Mouse (Mus musculus) olfactory bulb, adult 2 months (tissue): Measurements from ENCODE around the gene Engase. TPM values are rescaled to one million over a fixed set of nuclear protein-coding genes. Genes with fewer than 3 reads are reported as not detected.

ENCODE experiments used
- H3K27ac ChIP-seq: fragments of 200-500 bp; 2 replicates; pipeline ENCODE4 v1.5.1; 2012; ENCODE audit warnings: low read depth, low read length; ENCODE audit not compliant: insufficient read depth
- H3K4me1 ChIP-seq: fragments of 200-500 bp; 2 replicates; pipeline ENCODE4 v1.6.1; 2012; ENCODE audit warnings: low read length; ENCODE audit not compliant: control insufficient read depth, insufficient read depth
- H3K4me3 ChIP-seq: fragments of 200-500 bp; 2 replicates; pipeline ENCODE4 v1.5.1; 2012; ENCODE audit warnings: mild to moderate bottlenecking, low read depth, low read length, moderate library complexity; ENCODE audit not compliant: insufficient read depth
- CTCF ChIP-seq: fragments of 200-500 bp; IDR thresholded peaks from 2 replicates; pipeline ENCODE4 v1.5.1; 2012; ENCODE audit warnings: low read depth, mild to moderate bottlenecking, low read length, moderate library complexity; ENCODE audit not compliant: insufficient read depth
- POLR2A ChIP-seq: fragments of 200-500 bp; IDR thresholded peaks from 2 replicates; pipeline ENCODE4 v1.6.1; 2012; ENCODE audit warnings: mild to moderate bottlenecking, low read depth, low read length, moderate library complexity; ENCODE audit not compliant: insufficient read depth
- WGBS: fragments of 180-500 bp; shearing (Covaris S2); methylation state at CpG from one replicate; pipeline ENCODE4 v1.1.7; 2018; 5-methylcytosine and 5-hydroxymethylcytosine counted together
- polyA plus RNA-seq: library from polyadenylated mRNA; stranded (reverse); fragments of >200 nt; gene quantifications from 2 replicates; pipeline ENCODE4 v1.2.4, GENCODE M21; 2012; ENCODE audit warnings: low replicate concordance; ENCODE audit not compliant: missing spikeins, insufficient read depth, insufficient read length

Engase gene
- polyA plus RNA-seq, 1 experiment = not detected

GRCm38 (mm10) chr11:118511851-118512250, 35.2 kb downstream of the Engase start:
- H3K4me3 ChIP-seq = no peak overlapping the region
- peaks cover 58% of the 10 kb centered on the region for H3K4me1 ChIP-seq
- 0 out of 2 replicates have a peak, but pooled peaks have one; percentile 4 for TF ChIP-seq CTCF
- no peak for TF ChIP-seq POLR2A
- WGBS = 14% methylated on average over 6 of the region's 6 CpGs
- H3K27ac ChIP-seq = no peak overlapping the region

GRCm38 (mm10) chr11:118512257-118512910, 35.8 kb downstream of the Engase start:
- no peak overlapping the region for H3K4me3 ChIP-seq
- peaks cover 63% of the 10 kb centered on the region for H3K4me1 ChIP-seq
- 24% methylated on average over 14 of the region's 15 CpGs for WGBS
- H3K27ac ChIP-seq = no peak overlapping the region
- TF ChIP-seq CTCF = no peak
- TF ChIP-seq POLR2A = no peak

- Histone ChIP-seq H3K4me1 (peaks cover 61% of the 10 kb centered on the region), H3K27ac (no peak overlapping the region), H3K4me3 (no peak overlapping the region)
- no peak for TF ChIP-seq POLR2A
- no peak for TF ChIP-seq CTCF
- WGBS = 71% methylated on average over 7 of the region's 7 CpGs
These were observed 41.3 kb downstream of the Engase start for GRCm38 (mm10) chr11:118517924-118518323.

GRCm38 (mm10) chr11:118518743-118519142, 42.1 kb downstream of the Engase start:
- no peak overlapping the region for H3K4me3 ChIP-seq
- WGBS = 69% methylated on average over 7 of the region's 7 CpGs
- TF ChIP-seq POLR2A = no peak
- TF ChIP-seq CTCF = no peak
- H3K27ac ChIP-seq = no peak overlapping the region
- peaks cover 61% of the 10 kb centered on the region for H3K4me1 ChIP-seq

- Histone ChIP-seq H3K27ac (no peak overlapping the region), H3K4me1 (peaks cover 61% of the 10 kb centered on the region), H3K4me3 (no peak overlapping the region)
- 67% methylated on average over 5 of the region's 5 CpGs for WGBS
- no peak for TF ChIP-seq CTCF
- no peak for TF ChIP-seq POLR2A
These were observed 43.6 kb downstream of the Engase start for GRCm38 (mm10) chr11:118520251-118520650.

GRCm38 (mm10) chr11:118520932-118521331, 44.3 kb downstream of the Engase start:
- H3K27ac ChIP-seq = no peak overlapping the region
- no peak for TF ChIP-seq POLR2A
- TF ChIP-seq CTCF = no peak
- H3K4me1 ChIP-seq = peaks cover 60% of the 10 kb centered on the region
- no peak overlapping the region for H3K4me3 ChIP-seq
- 86% methylated on average over 2 of the region's 2 CpGs for WGBS

GRCm38 (mm10) chr11:118523496-118524145, 47.0 kb downstream of the Engase start:
- Histone ChIP-seq H3K4me3 (no peak overlapping the region), H3K27ac (no peak overlapping the region), H3K4me1 (peaks cover 62% of the 10 kb centered on the region)
- TF ChIP-seq CTCF (no peak), POLR2A (no peak)
- 56% methylated on average over 4 of the region's 4 CpGs for WGBS

- no peak overlapping the region for H3K4me3 ChIP-seq
- no peak overlapping the region for H3K27ac ChIP-seq
- TF ChIP-seq CTCF = no peak
- no peak for TF ChIP-seq POLR2A
- peaks cover 67% of the 10 kb centered on the region for H3K4me1 ChIP-seq
- 50% methylated on average over 11 of the region's 11 CpGs for WGBS
These were observed 48.4 kb downstream of the Engase start for GRCm38 (mm10) chr11:118525059-118525458.

GRCm38 (mm10) chr11:118528761-118529160, 52.1 kb downstream of the Engase start:
- TF ChIP-seq POLR2A (no peak), CTCF (no peak)
- 84% methylated on average over 9 of the region's 9 CpGs for WGBS

GRCm38 (mm10) chr11:118530313-118530712, 53.7 kb downstream of the Engase start:
- Histone ChIP-seq H3K4me1 (peaks cover 80% of the 10 kb centered on the region), H3K27ac (no peak overlapping the region), H3K4me3 (no peak overlapping the region)
- 31% methylated on average over 8 of the region's 8 CpGs for WGBS
- TF ChIP-seq POLR2A (no peak), CTCF (no peak)

More at GRCm38 (mm10) chr11:118528761-118529160, 52.1 kb downstream of the Engase start:
- H3K4me3 ChIP-seq = no peak overlapping the region
- H3K4me1 ChIP-seq = peaks cover 79% of the 10 kb centered on the region
- H3K27ac ChIP-seq = no peak overlapping the region
